Mouse (Mus musculus) heart, embryonic 10.5 days (tissue): Measurements from ENCODE around the gene Adcy2. TPM values are rescaled to one million over a fixed set of nuclear protein-coding genes. Genes with fewer than 3 reads are reported as not detected.

Experiments used
- DNase-seq: peaks from one replicate; pipeline ENCODE4 v3.0.0-alpha.2; 2017; ENCODE audit warnings: low spot score
- H3K27ac ChIP-seq: fragments of 300-500 bp; sonication (generic); 2 replicates; pipeline ENCODE4 v1.5.1; 2016; ENCODE audit warnings: mild to moderate bottlenecking
- H3K27me3 ChIP-seq: fragments of 300-500 bp; sonication (generic); 2 replicates; pipeline ENCODE4 v1.6.1; 2016; ENCODE audit warnings: mild to moderate bottlenecking; ENCODE audit not compliant: poor library complexity, insufficient read depth, severe bottlenecking
- H3K36me3 ChIP-seq: fragments of 300-500 bp; sonication (generic); 2 replicates; pipeline ENCODE4 v1.6.1; 2016; ENCODE audit warnings: mild to moderate bottlenecking, moderate library complexity
- H3K4me1 ChIP-seq: fragments of 300-500 bp; sonication (generic); 2 replicates; pipeline ENCODE4 v1.6.1; 2016; ENCODE audit warnings: mild to moderate bottlenecking
- H3K4me3 ChIP-seq: fragments of 300-500 bp; sonication (generic); 2 replicates; pipeline ENCODE4 v1.5.1; 2016; ENCODE audit warnings: mild to moderate bottlenecking, moderate library complexity
- H3K9me3 ChIP-seq: fragments of 300-500 bp; sonication (generic); 2 replicates; pipeline ENCODE4 v1.6.1; 2016; ENCODE audit warnings: mild to moderate bottlenecking, moderate library complexity
- WGBS: fragments of 180-500 bp; shearing (Covaris S2); methylation state at CpG from one replicate; pipeline ENCODE4 v1.1.7; 2016; 5-methylcytosine and 5-hydroxymethylcytosine counted together
- polyA plus RNA-seq: library from polyadenylated mRNA; unstranded; fragments of >200 nt; fragmentation: Nextera tagmentation; extraction: Ambion mirVana; gene quantifications from 2 replicates; pipeline ENCODE4 v1.2.1, GENCODE M21; 2016

Gene Adcy2
- polyA plus RNA-seq, 1 experiment from 2014 or later = 0.39 TPM

DNA sequence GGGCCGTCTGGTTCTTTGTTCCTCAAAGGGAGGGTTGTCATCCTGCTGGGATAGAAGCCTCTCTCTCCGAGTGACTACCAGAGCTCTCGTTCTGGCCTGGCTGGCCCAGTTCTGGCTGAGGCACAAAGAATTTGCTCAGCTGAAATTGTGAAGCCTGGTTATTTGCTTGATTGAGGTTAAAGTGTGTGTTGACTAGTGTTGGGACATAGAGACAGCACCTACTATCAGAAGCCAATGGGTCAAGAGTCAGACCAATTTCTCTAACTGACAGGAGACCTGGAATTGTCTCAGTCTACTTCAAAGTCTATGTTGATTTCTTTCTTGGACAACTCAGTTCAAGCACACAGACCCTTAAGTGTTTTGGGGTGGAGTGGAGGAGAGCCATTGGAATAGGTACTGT, 372.3 kb downstream of the Adcy2 start:
- DNase-seq = no peak
- Histone ChIP-seq H3K9me3 (0 out of 2 replicates have a peak, but pooled peaks cover 2% of the 10 kb centered on the region), H3K4me3 (no peak overlapping the region), H3K36me3 (no peaks in the 10 kb centered on the region), H3K4me1 (no peaks in the 10 kb centered on the region), H3K27me3 (no peaks in the 10 kb centered on the region), H3K27ac (no peak overlapping the region)
- WGBS = 67% methylated on average over 3 of the region's 3 CpGs

DNA sequence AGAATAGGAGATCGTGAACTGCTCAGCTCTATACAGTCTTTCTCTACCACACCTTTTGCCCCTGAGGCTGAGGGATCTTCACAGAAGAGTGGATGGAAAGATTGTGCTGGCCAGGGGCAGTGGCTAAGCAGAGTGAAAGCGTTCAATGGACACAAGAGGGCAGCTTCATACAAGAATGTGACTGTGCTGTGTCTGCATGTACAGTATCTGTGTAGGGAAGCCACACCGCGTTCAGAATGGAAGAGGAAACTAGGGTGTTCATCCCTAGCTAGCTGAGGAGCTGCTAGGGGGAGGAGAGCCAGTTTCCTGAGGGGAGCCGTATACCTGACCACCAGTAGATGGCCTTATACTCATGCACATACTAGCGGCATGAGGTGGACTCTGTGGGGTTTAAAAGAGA, 376.5 kb downstream of the Adcy2 start:
- whole genome bisulfite sequencing = 56% methylated on average over 6 of the region's 6 CpGs
- no peak for DNase-seq

DNA sequence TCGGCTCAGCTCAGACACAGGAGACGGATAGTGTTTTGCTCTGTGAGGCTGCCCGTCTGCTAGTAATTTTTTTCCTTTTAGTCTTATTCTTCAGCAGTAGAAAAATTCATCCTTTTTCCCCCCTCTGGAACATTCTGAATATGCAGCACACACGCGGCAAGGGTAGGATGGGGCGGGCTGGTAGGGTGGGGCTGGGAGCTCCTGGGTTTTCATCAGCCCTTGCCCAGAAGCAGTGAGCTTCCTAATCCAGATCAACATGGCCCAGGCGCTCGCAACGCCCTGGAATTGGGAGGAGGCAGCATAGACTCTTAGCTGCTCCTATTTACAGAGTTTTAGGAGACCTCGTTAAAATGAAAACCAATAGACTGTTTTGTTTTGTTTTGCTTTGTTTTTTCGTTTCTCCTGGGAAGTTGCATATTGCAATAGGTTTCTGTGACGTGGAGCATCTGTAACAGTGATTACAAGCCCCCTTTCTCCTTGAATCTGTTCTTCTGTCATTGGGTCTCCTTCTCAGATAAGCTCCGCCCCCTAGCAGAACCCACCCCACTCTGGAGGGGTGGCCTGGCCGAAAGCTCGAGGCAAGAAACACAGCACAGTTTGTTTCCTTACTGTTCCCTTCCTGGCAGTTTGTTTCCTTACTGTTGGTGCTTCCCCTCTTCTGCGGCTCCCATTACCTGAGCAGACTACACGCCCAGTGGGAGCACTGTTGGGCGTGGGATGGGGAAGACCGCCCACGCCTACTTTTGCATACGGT, 391.5 kb downstream of the Adcy2 start:
- no peak for DNase-seq
- Histone ChIP-seq H3K4me3 (peak overlapping the region; percentile 27; the same call in 1 of the 2 replicates), H3K4me1 (peaks cover 12% of the 10 kb centered on the region; the same call in 1 of the 2 replicates), H3K36me3 (no peaks in the 10 kb centered on the region), H3K27ac (no peak overlapping the region), H3K27me3 (no peaks in the 10 kb centered on the region), H3K9me3 (no peaks in the 10 kb centered on the region)
- 46% methylated on average over 21 of the region's 21 CpGs for WGBS

More for the DNA sequence above, 376.5 kb downstream of the Adcy2 start:
- H3K4me3 ChIP-seq = no peak overlapping the region
- H3K36me3 ChIP-seq = no peaks in the 10 kb centered on the region
- H3K27ac ChIP-seq = no peak overlapping the region
- H3K9me3 ChIP-seq = no peaks in the 10 kb centered on the region
- H3K4me1 ChIP-seq = no peaks in the 10 kb centered on the region
- no peaks in the 10 kb centered on the region for H3K27me3 ChIP-seq

DNA sequence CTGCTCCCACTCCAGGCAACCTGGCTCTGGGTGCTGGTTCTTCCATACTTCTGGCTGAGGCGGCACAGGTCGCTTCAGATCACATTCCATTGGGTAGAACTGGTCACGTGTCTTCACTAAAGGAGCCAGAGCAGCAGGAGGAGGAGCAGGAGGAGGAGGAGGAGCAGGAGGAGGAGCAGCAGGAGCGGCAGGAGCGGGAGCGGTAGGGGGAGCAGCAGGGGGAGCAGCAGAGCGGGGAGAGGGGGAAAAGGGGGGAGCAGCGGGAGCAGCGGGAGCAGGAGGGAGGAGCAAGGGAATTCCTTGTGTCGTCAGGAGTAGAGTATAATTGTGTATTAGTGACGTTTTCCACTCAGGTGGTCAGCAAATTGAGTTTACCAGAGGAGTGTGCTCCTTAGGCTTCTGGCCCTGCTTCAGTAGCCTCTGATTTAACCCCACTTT, 393.6 kb downstream of the Adcy2 start:
- no peaks in the 10 kb centered on the region for H3K27me3 ChIP-seq
- WGBS = under 1% methylated on average over 11 of the region's 11 CpGs
- H3K36me3 ChIP-seq = no peaks in the 10 kb centered on the region
- H3K9me3 ChIP-seq = no peaks in the 10 kb centered on the region
- H3K27ac ChIP-seq = peak overlapping the region; percentile 67
- H3K4me1 ChIP-seq = peaks cover 18% of the 10 kb centered on the region; the same call in 1 of the 2 replicates
- DNase-seq = peak; percentile 85
- peak overlapping the region; percentile 51 for H3K4me3 ChIP-seq

DNA sequence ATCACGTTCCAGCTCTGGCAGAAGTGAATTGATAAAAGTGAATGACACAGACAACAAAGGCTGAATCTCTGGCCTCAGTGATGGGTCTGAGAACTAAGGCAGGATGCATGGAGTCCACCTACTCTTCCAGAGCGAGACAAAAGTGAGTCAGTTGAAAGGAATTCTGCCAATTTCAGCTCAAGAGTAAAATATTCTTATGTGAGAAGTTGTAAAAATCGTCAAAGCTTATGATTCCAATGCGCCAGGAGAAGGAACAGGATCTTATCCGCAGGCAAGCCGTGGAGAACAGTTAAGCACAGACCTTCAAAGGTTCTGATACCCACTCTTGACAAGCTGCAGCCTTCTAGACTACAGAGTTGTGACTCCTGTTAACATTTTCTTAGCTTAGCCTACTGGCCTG, 396.3 kb downstream of the Adcy2 start:
- DNase-seq = no peak
- H3K36me3 ChIP-seq = no peaks in the 10 kb centered on the region
- 0 out of 2 replicates have a peak, but pooled peaks cover 4% of the 10 kb centered on the region for H3K27me3 ChIP-seq
- WGBS = 71% methylated on average over 6 of the region's 6 CpGs
- H3K27ac ChIP-seq = no peak overlapping the region
- H3K4me1 ChIP-seq = peaks cover 15% of the 10 kb centered on the region; the same call in 1 of the 2 replicates
- no peak overlapping the region for H3K4me3 ChIP-seq
- no peaks in the 10 kb centered on the region for H3K9me3 ChIP-seq

DNA sequence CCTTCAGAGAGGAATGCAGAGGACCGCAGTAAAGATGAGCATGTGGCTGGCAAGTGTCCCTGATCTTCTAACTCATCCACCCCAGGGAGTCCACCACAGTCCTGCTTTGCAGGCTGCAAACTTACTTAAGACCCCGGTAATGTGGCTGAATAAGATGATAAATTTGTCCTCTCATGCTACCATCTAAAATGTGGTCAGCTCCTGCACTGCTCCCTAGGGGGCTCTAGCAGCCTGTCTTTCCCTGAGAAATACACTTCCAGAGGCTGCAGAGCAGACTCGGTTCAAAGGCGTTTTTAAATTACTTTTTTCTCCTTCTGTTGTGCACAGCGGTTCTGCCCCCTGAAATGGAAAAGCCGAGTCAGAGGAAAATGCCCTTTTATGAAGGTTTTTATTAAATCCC, 398.2 kb downstream of the Adcy2 start:
- H3K36me3 ChIP-seq = no peaks in the 10 kb centered on the region
- 31% methylated on average over 6 of the region's 6 CpGs for WGBS
- peaks cover 20% of the 10 kb centered on the region; the same call in 1 of the 2 replicates for H3K27me3 ChIP-seq
- H3K27ac ChIP-seq = no peak overlapping the region
- no peaks in the 10 kb centered on the region for H3K9me3 ChIP-seq
- DNase-seq = no peak
- peaks cover 19% of the 10 kb centered on the region; the same call in 1 of the 2 replicates for H3K4me1 ChIP-seq
- no peak overlapping the region for H3K4me3 ChIP-seq

DNA sequence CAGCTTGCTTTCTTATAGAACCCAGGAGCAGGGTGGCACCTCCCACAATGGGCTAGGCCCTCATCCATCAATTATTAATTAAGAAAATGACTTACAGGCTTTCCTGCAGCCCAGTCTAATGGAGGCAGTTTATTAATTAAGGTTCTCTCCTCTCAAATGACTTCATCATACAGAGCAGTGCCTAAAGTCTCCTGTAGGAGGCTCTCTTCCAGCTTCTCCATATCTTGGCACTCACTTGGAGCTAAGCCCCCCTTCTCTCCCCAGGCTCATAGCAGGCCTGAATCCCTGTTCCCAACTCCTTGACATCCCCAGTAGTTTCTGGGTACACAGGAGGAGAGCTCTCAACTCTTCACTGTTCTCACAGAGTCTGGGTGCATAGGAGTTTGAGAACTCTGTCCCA, 400.4 kb downstream of the Adcy2 start:
- no peak overlapping the region for H3K27ac ChIP-seq
- DNase-seq = no peak
- peaks cover 20% of the 10 kb centered on the region; the same call in 1 of the 2 replicates for H3K27me3 ChIP-seq
- H3K4me3 ChIP-seq = no peak overlapping the region
- no peaks in the 10 kb centered on the region for H3K9me3 ChIP-seq
- H3K4me1 ChIP-seq = peaks cover 14% of the 10 kb centered on the region; the same call in 1 of the 2 replicates
- H3K36me3 ChIP-seq = no peaks in the 10 kb centered on the region

DNA sequence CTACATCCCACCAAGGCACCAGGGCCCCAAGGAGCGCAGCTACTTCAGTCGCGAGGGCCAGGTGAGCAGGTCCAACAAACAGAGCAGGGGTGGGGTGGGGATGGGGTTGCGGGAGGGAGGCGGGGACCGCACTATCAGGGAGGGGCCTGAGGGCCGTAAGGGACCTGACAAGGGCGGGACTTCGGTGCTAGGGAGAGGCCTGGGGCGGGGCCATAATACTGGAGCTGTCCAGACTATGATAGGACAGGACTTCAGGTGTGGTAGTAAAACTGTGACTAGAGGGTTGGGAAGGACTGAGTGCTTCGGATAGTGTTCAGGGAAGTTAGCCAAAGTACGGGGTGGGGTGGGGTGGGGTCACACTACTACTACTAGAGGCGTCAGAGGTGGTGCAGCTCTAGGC, 401.7 kb downstream of the Adcy2 start:
- no peak for DNase-seq
- 9% methylated on average over 13 of the region's 13 CpGs for whole genome bisulfite sequencing
- Histone ChIP-seq H3K27ac (no peak overlapping the region), H3K36me3 (peaks cover 7% of the 10 kb centered on the region), H3K4me1 (peaks cover 14% of the 10 kb centered on the region; the same call in 1 of the 2 replicates), H3K4me3 (peak overlapping the region; percentile 43), H3K9me3 (no peaks in the 10 kb centered on the region), H3K27me3 (peaks cover 20% of the 10 kb centered on the region; the same call in 1 of the 2 replicates)

DNA sequence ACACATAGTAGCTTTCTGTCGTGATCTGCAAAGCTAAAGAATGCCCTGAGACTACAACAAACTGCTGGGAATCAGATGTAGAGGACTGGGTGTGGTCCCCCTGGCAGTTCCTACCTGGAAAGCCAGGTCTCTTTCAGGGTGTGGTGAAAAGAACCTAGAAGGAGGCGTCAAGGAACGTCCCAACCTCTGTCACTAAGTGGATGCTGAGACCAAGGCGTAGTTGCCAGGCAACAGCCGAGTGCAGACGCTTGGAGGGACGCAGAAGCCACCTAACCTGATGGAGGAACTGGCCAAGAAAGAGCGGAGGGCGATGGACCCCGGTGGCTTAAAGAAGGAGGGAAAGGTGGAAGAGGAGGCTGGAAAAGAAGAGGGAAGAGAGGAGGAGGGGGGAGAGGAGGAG, 402.1 kb downstream of the Adcy2 start, which contains the start of gene 1700001L19Rik:
TSS of gene 1700001L19Rik (plus strand) at position 223 of the 400 bp plus-strand sequence.
- Histone ChIP-seq H3K9me3 (no peaks in the 10 kb centered on the region), H3K4me1 (peaks cover 14% of the 10 kb centered on the region; the same call in 1 of the 2 replicates), H3K4me3 (peak within 1 kb of the TSS; percentile 43), H3K27ac (no peak within 1 kb of the TSS), H3K36me3 (peaks cover 12% of the 10 kb centered on the region), H3K27me3 (peaks cover 20% of the 10 kb centered on the region; the same call in 1 of the 2 replicates)
- WGBS = 16% methylated on average over 10 of the region's 10 CpGs
- no peak for DNase-seq

DNA sequence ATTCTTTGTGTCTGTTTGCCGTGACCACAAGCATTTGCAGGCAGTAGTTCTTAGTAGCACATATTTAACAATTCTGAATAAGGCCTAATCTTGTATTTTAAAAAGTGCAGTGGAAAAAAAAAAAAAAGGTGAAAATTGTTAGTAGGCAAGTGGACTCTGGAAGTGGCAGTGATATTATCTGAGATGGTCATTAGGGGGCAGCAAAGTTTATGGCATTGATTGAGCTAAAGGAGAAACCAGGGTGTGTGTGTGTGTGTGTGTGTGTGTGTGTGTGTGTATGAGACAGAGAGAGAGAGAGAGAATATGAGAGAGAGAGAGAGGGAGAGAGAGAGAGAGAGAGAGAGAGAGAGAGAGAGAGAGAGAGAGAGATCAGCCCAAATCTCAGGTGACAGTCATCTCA, 405.5 kb downstream of the Adcy2 start:
- no peak for DNase-seq
- Histone ChIP-seq H3K27me3 (peaks cover 20% of the 10 kb centered on the region; the same call in 1 of the 2 replicates), H3K36me3 (peaks cover 46% of the 10 kb centered on the region), H3K9me3 (no peaks in the 10 kb centered on the region), H3K4me1 (peaks cover 9% of the 10 kb centered on the region; the same call in 1 of the 2 replicates), H3K27ac (no peak overlapping the region), H3K4me3 (no peak overlapping the region)
- WGBS = 68% methylated on average over 1 of the region's 1 CpGs

DNA sequence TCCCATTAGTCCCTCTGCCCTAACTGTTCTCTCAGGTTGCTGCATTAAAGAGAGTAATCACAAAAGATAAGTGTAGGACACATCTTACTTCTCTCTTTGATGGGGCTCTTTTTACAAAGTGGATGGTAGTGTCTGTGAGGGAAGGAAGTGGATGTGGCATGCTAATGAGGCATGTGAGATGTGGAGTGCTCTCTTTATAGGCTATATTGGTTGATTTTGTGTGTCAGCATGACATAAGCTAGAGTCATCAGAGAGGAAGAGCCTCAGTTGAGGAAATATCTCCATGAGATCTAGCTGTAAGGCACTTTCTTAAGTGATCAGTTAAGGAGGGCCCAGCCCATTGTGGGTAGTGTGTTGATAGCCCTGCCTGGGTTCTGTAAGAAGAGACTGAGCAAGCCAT, 411.0 kb downstream of the Adcy2 start:
- no peak for DNase-seq
- Histone ChIP-seq H3K4me3 (no peak overlapping the region), H3K27ac (no peak overlapping the region), H3K36me3 (peaks cover 98% of the 10 kb centered on the region), H3K27me3 (no peaks in the 10 kb centered on the region), H3K4me1 (no peaks in the 10 kb centered on the region), H3K9me3 (no peaks in the 10 kb centered on the region)

DNA sequence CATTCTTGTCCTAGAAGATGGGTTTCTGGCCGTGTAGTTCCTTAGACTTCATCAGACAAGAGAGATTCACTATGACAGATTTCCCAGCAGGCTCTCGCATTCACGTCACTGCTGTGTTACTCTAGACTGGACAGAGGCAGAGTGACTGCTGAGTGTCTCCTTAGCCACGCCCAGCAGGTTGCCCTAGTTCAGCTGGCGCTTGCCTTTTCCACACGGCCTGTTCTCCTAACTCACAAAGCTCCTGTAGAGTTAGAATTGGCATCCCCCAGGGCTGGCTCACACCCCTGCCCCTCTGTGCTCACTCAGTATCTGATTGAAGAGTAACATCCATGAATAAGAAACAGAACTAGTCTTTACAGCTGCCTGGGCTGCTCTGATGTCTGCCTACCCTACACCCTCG, 413.9 kb downstream of the Adcy2 start:
- Histone ChIP-seq H3K4me1 (peaks cover 7% of the 10 kb centered on the region), H3K36me3 (peaks cover 69% of the 10 kb centered on the region), H3K27ac (no peak overlapping the region), H3K27me3 (no peaks in the 10 kb centered on the region), H3K9me3 (no peaks in the 10 kb centered on the region), H3K4me3 (no peak overlapping the region)
- no peak for DNase-seq
- WGBS = 87% methylated on average over 7 of the region's 7 CpGs

DNA sequence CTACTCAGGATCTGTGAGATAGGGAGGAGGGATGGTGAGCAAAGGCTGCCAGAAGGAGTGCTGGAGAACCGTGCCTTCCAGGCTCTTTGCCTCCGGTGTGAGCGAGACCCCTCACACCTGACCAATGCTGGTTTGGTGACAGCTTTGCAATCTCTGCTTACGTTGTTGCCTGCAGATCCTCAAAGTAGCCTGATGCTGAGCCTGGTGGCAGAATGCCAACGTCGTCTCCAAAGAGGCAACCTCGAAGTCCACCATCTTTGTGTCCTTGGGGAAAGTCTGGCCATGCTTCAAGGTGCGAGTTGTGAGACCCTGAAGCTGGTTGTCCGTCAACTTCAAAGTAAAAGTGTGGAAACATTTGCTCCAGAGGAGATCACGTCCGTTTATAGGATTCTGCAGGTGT, 415.4 kb downstream of the Adcy2 start:
- Histone ChIP-seq H3K4me1 (peaks cover 7% of the 10 kb centered on the region), H3K27ac (no peak overlapping the region), H3K36me3 (peaks cover 56% of the 10 kb centered on the region), H3K27me3 (no peaks in the 10 kb centered on the region), H3K9me3 (no peaks in the 10 kb centered on the region), H3K4me3 (no peak overlapping the region)
- 91% methylated on average over 11 of the region's 11 CpGs for WGBS
- DNase-seq = no peak
